Mouse (Mus musculus) cerebellum, postnatal 36 days (tissue): Measurements from ENCODE around the gene Gm12184.
A peak's percentile ranks its signal among the peaks of the same experiment; 100 is the strongest.
"Not testable (repeated sequence)": the region's sequence is repeated elsewhere in the genome, so short reads cannot be mapped to it uniquely, and the experiment has no call there.

Source experiments
- DNase-seq, 2 experiments: peaks; one replicate each; pipeline ENCODE4 v3.0.0; 2021 to 2022; ENCODE audit warnings: mixed read lengths in 2 of 2

Gm12184 gene

DNA sequence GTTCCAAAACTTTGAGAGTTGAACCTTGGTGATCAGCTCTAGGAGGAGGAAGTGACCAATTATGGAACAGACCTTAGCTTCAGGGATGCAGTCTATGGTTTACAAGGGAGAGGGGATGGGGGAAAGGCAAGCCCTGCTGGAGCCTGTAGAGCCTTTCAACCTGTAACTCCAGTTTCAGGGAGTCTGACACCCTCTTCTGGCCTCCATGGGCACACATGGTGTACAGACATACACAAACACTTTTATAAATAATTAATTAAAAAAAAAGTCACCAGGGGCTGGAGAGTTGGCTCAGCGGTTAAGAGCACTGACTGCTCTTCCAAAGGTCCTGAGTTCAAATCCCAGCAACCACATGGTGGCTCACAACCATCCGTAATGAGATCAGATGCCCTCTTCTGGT lies 19.9 kb upstream of the Gm12184 start:
- not testable (repeated sequence) for DNase-seq

DNA sequence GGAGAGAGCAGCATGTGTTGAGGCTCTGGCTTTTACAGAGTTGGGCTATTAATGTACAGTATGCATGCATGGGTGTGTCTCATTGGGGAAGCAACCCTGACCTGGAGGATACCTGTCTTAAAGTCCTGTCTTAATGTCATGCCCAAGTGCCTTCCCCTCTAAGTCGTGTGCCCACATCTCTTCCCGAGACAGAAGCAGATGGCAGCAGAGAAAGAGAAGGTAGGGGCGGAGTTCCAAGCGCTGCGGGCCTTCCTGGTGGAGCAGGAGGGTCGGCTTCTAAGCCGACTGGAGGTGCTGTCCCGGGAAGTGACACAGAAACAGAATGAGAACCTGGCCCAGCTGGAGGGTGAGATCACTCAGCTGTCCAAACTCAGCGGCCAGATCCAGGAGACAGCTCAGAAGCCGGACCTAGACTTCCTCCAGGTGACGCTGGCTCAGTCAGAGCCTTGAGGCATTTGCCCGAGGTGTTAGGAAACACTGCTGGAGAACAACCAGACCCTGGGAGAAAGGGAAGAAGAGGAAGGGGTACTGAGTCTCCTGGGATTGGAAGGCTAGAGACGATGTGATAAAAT lies 18.9 kb upstream of the Gm12184 start:
- no peak for DNase-seq

DNA sequence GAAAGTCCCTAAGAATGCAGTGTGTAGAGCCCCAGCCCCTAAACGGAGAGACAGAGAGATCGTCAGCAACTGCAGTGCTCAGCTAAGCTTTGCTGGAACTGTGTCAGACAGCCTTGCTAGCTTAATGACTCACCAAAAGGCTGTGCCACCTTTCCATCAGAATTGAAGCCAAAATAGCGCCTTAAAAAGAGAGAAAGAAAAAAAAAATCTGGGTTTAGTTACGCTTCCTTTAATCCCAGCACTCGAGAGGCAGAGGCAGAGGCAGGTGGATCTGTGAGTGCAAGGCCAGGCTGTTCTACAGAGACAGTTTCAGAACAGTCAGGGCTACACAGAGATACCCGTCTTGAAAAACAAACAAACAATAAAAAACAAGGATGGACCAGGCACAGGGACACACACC lies 17.9 kb upstream of the Gm12184 start:
- no peak for DNase-seq

DNA sequence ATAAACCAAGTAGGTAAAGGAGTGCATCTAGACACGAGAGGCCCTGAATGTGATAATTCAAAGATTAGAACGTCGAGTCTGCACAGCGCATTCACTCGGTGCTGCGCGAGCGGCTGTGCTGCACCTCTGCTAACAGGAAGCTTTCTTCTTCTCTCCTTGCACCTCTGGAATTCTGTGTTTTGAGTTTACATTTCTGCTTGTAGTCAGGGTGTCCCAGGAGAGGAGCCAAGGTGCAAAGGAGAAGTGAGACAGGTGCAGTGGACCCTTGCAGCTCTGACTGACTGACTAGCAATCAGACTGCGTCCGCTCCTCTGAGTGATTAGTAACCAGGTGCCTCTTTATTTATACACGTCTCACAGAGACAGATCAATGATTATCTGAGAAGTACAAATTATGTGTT lies 16.7 kb upstream of the Gm12184 start:
- no peak for DNase-seq

DNA sequence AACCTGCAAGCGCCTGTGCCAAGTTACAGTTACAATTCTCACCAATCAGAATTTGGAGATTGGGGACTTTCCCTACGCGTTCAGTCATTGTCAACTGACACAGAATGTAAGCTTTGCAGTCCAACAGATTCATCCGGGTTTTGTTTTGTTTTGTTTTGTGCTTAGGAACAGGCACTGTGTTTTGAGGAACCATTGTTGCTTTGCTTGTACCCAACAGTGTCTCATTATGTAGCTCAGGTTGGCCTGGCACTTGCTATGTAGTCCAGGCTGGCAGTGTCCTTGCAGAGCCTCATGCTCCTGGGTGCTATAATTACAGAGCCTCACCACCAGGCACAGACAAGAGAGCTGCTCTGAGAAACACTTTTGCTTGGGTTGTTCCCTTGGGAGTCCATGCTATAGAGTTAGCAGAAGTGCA lies 15.9 kb upstream of the Gm12184 start:
- DNase-seq = no peak

DNA sequence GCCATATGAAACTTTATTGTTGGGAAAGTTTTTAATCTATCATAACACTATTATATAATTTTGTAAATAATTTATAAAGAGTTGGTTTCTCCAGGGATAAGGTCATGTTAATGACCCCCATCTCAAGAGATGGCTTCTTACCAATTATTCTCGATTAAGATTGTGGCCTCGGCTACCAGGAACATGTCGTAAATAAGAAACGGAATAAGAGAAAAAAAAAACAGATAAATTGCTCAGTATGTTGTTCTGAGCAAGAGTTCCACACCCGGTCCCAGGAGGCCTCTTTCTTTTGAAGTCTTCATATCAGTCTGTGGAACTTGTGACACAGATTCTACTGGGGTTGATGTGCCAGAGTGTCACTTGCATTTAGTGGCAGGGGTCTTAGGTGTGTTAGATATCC lies 14.8 kb upstream of the Gm12184 start:
- DNase-seq = no peak

DNA sequence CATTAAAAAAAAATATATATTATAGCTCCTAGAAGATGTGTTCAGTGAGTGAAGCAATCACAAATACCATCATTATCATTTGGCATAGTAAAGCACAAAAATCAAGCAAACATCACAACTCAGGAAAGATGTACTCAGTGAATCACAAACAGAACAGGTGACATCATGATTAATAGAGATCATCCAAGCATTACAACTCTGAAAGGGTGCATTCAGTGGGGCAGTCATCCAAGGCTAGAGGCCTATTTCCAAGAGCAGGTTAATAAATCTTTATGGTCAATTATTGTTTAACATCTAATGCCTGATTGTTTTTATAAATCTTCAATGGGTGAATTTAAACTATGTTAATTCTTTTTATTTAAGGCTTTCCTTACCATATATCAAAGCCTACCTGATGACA lies 14.3 kb upstream of the Gm12184 start:
- DNase-seq = no peak

DNA sequence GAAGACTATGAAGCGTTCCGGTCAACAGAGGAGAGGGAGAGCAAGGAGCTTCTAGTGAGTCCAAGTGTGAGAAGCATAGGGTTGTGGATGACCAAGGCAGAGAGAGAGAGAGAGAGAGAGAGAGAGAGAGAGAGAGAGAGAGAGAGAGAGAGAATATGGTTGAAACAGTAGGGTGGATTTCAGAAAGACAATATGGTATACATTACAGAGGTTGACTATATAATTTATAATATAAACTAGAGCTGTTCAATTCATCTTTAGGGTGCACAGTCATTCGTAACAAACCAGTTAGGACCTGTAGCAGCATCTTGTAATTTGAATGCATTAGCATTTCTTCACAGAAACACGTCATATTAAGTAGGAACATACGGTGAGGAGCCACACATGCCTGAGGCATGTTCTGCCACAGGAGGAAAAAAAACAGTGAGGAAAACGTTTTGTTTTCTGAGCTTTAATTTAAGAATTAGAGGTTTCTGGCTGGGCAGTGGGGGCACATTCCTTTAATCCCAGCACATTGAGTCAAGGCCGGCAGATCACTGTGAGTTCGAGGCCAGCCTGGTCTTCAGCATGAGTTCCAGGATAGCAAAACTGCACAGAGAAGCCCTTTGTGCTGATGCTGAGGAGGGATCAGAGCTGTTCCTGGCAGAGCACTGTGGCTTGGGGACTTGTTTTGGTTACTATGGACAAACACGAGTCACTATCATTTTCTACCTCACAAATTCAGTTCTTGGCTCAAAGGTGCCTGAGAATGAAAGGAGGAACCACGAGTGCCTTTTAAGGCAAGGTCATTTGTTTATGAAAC lies 12.6 kb upstream of the Gm12184 start:
- DNase-seq = no peak

DNA sequence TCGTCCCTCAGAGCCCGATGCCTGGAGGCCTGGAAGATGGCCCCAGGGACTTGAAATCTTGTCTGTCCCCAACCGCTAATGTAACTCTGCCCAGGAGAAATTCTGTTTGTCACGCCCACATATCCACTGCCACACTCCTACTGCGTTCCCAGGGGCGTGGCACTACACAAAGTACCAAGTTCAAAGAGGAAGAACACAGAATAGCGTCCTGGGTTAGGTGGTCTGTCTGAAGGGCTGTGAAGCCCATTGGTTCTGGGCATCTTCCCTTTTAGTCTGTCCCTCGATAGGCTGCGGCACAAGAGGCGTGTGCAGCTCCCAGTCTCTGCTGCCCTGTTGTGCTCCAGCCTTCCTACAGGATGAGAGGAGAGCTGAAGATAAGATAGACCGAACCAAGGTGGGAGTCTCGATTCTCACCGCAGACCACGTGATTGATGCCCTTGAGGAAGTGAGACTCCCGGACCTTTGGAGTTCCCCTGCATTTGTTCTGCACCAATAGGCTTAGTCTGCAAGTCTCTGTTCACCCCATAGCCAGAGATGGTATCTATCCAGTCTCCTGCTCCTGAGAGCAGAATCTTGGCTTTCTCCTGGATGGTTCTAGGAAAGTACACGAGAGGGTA lies 11.8 kb upstream of the Gm12184 start:
- no peak for DNase-seq

DNA sequence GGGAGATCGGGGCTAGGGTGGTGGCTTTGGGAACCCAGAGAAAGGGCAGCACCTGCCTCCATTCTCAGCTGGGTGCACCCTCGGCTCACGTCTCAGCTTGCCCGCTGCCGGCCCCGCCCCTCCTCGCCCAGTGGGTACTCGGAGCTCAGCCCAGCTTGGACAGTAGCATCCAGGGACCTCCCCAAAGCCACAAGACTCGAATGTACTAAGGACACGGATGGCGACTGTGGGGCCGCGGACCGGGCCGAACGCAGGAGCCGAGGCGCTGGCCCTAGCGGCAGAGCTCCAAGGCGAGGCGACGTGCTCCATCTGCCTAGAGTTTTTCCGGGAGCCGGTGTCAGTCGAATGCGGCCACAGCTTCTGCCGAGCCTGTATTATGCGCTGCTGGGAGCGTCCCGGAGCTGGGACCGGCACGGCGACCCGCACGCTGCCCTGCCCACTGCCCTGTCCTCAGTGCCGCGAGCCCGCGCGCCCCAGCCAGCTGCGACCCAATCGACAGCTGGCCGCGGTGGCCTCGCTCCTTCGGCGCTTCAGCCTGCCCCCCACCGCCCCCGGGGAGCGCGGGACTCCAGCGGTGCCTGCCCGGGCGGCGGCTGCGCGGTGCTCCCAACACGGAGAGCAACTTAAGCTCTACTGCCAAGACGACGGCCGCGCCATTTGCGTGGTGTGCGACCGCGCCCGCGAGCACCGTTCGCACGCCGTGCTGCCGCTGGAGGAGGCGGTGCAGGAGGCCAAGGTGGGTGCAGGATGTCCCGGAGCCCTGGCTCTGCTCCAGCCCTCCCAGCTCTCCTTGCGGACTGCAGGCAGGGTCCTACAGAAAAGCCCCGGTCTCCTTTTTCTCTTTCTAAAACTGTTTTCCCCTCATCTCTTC lies 11.1 kb upstream of the Gm12184 start:
- DNase-seq = peak; percentile 64 to 69

DNA sequence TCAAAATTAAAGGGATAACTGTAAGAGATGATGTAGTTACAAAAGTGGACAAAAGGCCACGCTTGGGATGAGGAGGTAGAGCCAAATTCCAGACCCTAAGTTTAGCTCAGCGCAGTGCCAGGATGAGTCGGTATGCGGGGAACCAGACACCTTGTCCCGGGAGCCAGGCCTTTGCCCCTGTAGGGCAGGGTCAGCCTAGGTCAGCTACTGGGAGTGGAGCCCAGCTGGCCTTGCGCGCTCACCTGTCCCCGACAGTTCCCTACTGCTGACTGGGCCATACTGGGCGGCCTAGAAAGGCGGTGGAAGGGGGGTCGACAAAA lies 10.5 kb upstream of the Gm12184 start:
- no peak for DNase-seq

DNA sequence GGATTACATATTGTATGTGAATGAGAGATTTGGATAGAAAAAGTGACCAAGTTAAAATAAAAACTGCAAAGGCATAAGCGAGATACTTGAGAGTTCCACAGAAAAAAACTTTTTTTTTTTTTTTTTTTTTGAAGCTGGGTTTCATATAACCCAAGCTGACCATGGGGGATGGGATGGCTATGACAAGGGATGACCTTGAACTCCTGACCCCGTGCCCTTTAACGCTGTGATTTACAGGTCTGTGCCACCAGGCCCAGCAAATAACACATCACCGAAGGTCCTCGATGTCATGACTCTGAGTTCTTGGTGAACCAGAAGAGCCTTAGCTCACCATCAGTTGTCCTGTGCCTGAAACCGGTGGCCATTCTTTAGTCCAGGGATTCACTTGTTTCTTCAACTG lies 9.5 kb upstream of the Gm12184 start:
- DNase-seq = no peak

DNA sequence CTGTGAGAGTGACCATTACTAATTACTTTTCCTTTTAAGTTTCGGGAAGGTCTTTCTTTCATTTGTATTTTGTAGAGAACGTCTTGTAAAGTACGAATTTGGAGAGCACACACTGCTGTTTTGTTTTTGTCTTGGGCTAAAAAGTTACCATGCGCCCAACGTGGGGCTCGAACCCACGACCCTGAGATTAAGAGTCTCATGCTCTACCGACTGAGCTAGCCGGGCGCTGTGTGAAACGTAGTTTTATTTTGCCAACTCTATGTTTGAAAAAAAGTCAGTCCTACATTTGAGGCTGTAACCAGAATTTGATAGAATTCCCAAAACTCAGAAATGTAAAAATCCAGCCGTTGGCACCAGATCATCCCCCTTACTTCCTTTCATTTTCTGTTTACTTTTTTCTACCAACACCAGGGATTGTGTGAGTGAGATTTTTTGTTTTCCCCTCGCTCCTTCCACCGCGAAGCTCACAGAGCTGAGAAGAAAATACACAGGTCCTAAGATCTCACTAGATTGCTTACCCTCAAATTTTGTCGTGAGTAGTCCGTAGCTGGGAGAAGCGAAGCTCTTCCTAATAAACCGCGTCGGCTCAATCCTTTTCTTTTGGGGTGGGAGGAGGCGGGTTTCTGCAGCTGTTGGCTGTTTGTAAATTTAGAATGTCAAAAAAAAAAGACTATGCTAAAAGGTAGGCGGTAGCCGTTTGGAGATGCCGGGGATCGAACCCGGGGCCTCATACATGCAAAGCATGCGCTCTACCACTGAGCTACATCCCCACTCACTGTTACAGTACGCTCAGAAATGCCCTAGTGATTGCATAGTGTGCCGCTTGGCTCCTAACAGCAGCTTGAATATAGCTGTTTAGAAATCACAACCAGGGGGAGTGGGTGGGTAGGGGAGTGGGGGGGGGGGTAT lies 7.5 kb upstream of the Gm12184 start:
- DNase-seq = peak; percentile 92 to 96

DNA sequence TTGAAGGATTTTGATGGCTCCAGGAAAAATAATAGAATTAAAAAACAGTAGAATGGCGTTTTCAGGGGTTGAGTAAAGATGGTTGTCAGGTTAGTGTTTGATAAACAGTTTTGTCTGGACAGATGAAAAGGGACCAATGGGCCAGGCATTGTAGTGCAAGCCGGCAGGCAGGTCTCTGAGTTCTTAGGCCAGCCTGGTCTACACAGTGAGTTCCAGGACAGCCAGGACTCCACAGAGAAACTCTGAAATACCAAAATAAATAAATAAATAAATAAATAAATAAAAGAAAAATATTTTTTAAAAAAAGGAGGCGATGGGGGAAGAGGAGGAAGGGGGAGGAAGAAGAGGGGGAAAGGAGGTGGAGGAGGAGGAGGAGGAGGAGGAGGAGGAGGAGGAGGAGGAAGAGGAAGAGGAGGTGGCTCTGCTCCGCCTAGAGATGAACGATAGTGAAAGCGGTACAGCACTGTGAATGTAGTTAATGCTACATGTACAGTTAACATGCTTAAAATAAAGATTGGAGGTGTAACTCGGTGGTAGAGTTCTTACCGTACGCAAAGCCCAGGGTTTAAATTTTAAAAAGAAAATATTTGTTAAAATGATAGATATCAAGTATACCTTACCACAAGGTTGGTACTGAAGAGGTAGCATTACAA lies 6.7 kb upstream of the Gm12184 start:
- no peak for DNase-seq

DNA sequence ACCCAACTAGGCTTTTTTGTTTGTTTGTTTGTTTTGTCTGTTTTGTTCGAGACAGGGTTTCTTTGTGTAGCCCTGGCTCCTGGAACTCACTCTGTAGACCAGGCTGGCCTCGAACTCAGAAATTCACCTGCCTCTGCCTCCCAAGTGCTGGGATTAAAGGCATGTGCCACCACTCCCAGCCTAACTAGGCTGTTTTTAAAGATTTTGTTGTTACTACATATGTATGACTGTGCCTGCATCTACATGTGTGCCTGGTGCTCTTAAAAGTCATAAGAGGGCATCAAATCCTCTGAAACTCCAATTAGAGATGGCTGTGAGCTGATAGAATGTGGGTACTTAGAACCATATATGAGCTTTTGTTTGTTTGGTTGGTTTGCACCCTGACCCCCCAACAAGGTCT lies 4.8 kb upstream of the Gm12184 start:
- no peak for DNase-seq

DNA sequence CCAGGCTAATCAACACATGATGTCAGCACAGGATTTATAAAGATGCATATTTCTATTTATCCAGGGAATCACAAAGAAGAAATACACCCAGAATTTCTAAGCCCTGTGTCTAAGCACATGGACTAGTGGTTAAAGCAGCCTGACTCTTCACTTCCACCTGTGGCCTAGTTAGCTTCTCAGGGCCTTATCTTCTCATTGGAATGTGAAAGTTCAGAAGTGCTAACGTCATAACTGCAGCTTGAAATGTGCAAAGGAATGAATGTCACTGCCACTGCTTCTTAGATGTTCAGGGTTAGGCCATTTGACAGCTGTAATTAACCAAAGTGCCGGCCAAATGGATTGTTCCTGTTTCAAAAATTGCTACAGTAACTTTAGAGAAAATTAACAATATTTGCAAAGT lies 3.8 kb upstream of the Gm12184 start:
- DNase-seq = no peak

DNA sequence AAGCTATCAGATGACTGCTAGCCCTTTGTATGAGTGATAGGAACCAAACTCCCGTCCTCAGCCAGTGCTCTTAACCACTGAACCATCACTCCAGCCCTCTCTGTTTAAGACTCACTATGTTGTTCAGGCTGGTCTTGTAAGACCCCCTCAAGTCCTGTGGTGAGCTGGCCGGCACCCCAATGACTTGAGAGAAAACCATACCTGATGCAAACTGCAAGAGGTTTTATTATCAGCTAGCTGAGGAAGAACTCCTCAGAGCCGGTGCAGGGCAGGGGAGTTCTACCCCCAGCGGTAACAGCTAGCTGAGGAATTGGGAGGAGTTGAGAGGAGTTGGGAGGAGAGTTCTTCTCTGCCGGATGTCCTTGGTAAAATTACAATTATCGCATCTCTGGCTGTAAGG lies 1.5 kb upstream of the Gm12184 start:
- no peak for DNase-seq

DNA sequence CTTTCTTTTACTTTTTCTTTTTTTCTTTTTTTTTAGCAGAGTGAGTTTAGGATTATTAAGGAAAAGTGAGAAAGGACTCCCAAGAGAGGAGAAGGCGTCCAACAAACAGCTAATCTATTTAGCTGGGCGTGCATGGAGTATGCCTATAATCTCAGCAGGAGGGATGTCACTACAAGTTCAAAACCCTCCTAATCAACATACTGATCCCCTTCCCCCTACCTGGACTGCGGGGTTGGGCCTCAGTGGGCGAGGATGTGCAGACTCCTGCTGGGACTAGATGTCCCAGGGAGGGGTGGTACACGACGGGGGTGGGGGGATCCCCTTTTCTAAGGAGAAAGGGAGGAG lies 269 bp upstream of the Gm12184 start:
- no peak for DNase-seq

DNA sequence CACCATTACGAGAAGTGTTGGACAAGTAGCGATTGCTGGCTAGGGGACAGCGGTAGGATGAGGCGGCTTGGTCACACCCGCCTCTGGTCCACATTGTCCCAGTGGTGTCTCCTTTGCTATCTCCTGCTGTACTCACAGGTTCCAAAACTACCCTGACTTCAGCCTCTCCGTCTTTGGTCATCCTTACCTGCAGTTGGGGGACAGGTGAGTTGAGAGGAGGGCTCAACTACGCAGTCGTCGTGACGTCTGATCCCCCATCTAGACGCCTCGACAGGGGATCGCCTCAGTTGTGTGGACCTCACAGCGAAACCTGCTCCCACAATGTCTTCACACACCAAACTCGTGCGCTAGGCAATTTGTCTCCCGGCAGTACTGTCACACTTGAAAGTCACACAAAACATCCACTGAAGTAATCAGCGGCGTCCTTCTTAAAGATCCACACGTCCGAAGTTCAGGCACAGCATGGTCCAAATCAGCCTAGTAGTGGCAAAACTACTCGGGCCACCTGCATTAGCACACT lies 2.1 kb downstream of the Gm12184 start:
- DNase-seq = no peak

DNA sequence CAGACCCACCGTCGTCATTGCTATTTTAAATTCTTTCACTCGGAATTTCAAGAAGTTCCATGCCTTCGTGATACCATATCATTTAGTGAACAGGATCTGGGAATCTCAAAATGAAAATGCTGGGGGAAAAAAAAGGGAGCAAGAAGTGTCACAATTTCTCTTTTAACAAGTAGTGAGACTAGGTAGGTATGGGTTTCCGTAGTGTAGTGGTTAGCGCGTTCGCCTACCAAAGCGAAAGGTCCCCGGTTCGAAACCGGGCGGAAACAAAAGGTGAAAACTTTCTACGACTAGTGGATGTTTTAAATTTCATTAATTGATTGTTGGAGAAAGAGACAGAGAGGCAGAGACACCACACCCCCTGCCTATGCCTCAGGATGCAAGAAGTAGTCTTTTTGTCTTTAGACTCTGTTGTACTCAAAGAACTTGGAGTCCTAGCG lies 2.9 kb downstream of the Gm12184 start:
- DNase-seq = peak; percentile 65 to 74

DNA sequence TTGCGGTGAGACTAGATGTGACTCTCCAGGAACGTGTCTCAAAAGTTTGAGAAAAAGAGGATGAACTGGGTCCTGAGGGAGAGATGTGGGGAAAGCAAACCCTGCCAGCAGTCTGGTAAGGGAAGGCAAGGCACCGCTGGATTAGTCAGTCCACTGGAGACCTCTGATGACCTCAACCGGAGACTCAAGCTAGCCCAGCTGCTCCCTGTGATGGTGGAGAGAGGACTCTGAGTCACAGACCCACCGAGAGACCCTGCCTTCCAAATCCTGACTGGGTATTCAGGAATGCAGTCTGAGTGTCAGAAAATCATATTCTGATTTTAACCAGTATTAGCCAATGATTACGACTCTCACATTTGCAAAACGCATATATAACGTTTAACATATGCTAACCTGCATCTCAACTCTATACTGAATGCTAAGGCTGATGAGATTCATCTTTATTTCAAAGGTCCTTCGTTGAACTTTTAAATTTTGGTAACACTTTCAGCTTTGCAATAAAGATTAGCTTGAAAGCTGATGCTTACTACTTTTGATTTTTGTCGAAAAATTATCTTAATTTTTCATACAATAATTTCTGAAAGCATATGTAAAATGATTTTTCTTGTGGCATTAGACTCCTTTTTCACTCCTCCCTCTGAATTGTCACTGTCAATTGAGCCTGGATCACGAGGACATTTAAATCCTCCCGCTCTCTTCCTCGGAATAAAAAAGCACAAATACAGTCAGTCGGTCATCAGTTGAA lies 3.5 kb downstream of the Gm12184 start:
- no peak for DNase-seq
